Mouse (Mus musculus) ES-E14 (cell line): ENCODE data around the gene Frmpd4.

Source experiments
- HCFC1 ChIP-seq: IDR thresholded peaks from 2 replicates; pipeline ENCODE4 v1.6.1; 2012; ENCODE audit warnings: low read length, inconsistent platforms, borderline replicate concordance; ENCODE audit not compliant: insufficient read depth
- MAFK ChIP-seq: IDR thresholded peaks from 2 replicates; pipeline ENCODE4 v1.6.1; 2014; ENCODE audit warnings: mild to moderate bottlenecking, low read depth, low read length, inconsistent platforms; ENCODE audit not compliant: insufficient read depth
- ZNF384 ChIP-seq: IDR thresholded peaks from 2 replicates; pipeline ENCODE4 v1.6.1; 2012; ENCODE audit warnings: low read depth, low read length, inconsistent platforms

GRCm38 (mm10) chrX:167518440-167518839, 1058.6 kb downstream of the Frmpd4 start:
- TF ChIP-seq MAFK = no peak
- no peak for TF ChIP-seq ZNF384
- no peak for TF ChIP-seq HCFC1
